8 mouse cellular contexts compared by ENCODE assay signal in the genomic region with DNA sequence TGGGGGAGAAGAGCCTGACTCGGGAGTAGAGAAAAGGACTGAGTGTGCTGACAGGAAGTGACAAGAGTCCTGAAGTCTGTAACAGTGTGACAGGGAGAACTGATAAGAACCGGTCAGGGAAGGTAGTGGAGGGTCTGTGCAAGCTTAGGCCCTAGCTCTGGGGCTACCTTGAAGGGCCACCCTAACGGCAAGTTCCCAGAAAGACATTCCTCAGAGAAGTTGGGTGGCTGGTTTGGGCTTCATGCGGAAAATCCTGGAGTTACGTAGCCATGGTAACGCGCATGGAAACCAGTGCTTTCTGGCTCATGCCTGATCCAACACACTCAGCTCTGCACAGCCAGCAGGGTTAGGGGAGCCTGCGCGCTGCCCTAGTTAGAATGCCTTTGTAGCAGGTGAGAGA. TPM values are rescaled to one million over a fixed set of nuclear protein-coding genes. Genes with fewer than 3 reads are reported as not detected.
A peak's percentile ranks its signal among the peaks of the same experiment; 100 is the strongest.
DNase-seq lines count a peak whose midpoint lies in the region; ATAC-seq lines count a peak whose summit lies in the region.

A gene (plus strand): TSS at position 291 of the 400 bp plus-strand sequence.

- H3K9ac ChIP-seq in kidney, embryonic 14.5 days (ENCODE audit: low read depth, low read length): no peak within 1 kb of the TSS
- H3K9ac ChIP-seq in limb, embryonic 12.5 days (replicated peaks): no peak within 1 kb of the TSS
- no peak within 1 kb of the TSS for H3K9ac ChIP-seq in midbrain, embryonic 13.5 days (replicated peaks)

- ATAC-seq in kidney, embryonic 14.5 days (ENCODE audit: low FRiP score, low TSS enrichment): peak; percentile 61
- peak; percentile 91 for ATAC-seq in limb, embryonic 12.5 days (ENCODE audit: insufficient number of reproducible peaks, insufficient read depth, low FRiP score, low TSS enrichment, low read depth)
- peak; percentile 96 for ATAC-seq in midbrain, embryonic 13.5 days

- H3K27ac ChIP-seq in heart, embryonic 10.5 days: peak within 1 kb of the TSS; percentile 75
- no peak within 1 kb of the TSS for H3K27ac ChIP-seq in brown adipose tissue, adult 24 weeks (replicated peaks; ENCODE audit: low read depth, low read length)
- peak within 1 kb of the TSS; percentile 62 for H3K27ac ChIP-seq in kidney, embryonic 14.5 days (ENCODE audit: low read depth, low read length)
- no peak within 1 kb of the TSS for H3K27ac ChIP-seq in limb, embryonic 12.5 days
- H3K27ac ChIP-seq in midbrain, embryonic 13.5 days: 0 out of 2 replicates have a peak within 1 kb of the TSS, but pooled peaks have one; percentile 40

- peak within 1 kb of the TSS; percentile 36; the same call in 1 of the 2 replicates for H3K4me3 ChIP-seq in heart, embryonic 10.5 days
- H3K4me3 ChIP-seq in brown adipose tissue, adult 24 weeks (ENCODE audit: insufficient read depth, low read depth, low read length): no peak within 1 kb of the TSS
- no peak within 1 kb of the TSS for H3K4me3 ChIP-seq in kidney, embryonic 14.5 days (ENCODE audit: low read length)
- no peak within 1 kb of the TSS for H3K4me3 ChIP-seq in limb, embryonic 12.5 days (replicated peaks)
- H3K4me3 ChIP-seq in midbrain, embryonic 13.5 days (replicated peaks): no peak within 1 kb of the TSS

- H3K4me1 ChIP-seq in heart, embryonic 10.5 days: peaks cover 23% of the 10 kb centered on the region
- H3K4me1 ChIP-seq in brown adipose tissue, adult 24 weeks (ENCODE audit: control insufficient read depth, insufficient read depth, insufficient read length, low read length): no peaks in the 10 kb centered on the region
- H3K4me1 ChIP-seq in kidney, embryonic 14.5 days (ENCODE audit: control insufficient read depth, insufficient read depth, low read length): 0 out of 2 replicates have a peak, but pooled peaks cover 12% of the 10 kb centered on the region
- H3K4me1 ChIP-seq in limb, embryonic 12.5 days (replicated peaks): 0 out of 2 replicates have a peak, but pooled peaks cover 5% of the 10 kb centered on the region
- peaks cover 17% of the 10 kb centered on the region for H3K4me1 ChIP-seq in midbrain, embryonic 13.5 days (replicated peaks)

- intact Hi-C loops in heart, postnatal 25 days (cut with DNase I): no loop called here

- peaks cover 8% of the 10 kb centered on the region for H3K27me3 ChIP-seq in heart, embryonic 10.5 days (ENCODE audit: insufficient read depth, poor library complexity, severe bottlenecking)
- no peaks in the 10 kb centered on the region for H3K27me3 ChIP-seq in kidney, embryonic 14.5 days (ENCODE audit: control insufficient read depth, insufficient read depth, low read length)
- peaks cover 16% of the 10 kb centered on the region for H3K27me3 ChIP-seq in limb, embryonic 12.5 days
- no peaks in the 10 kb centered on the region; the same call in 1 of the 2 replicates for H3K27me3 ChIP-seq in midbrain, embryonic 13.5 days

- peak; percentile 81 for DNase-seq in heart, embryonic 10.5 days (ENCODE audit: low spot score)
- DNase-seq in heart, postnatal 25 days (ENCODE audit: low spot score): no peak
- DNase-seq in frontal cortex, postnatal 10 days (ENCODE audit: low spot score in 2 of 2): peak; percentile 51 to 59
- peak; percentile 66 for DNase-seq in telencephalon, adult 2 months (ENCODE audit: low read depth, low spot score)

- no peak within 1 kb of the TSS for H3K4me2 ChIP-seq in kidney, embryonic 14.5 days (replicated peaks; ENCODE audit: low read depth, low read length)
- no peak within 1 kb of the TSS for H3K4me2 ChIP-seq in limb, embryonic 12.5 days
- H3K4me2 ChIP-seq in midbrain, embryonic 13.5 days (replicated peaks): peak within 1 kb of the TSS; percentile 28

- WGBS in heart, embryonic 10.5 days: 30% methylated on average over 9 of the region's 9 CpGs
- WGBS in kidney, embryonic 14.5 days: 61% methylated on average over 9 of the region's 9 CpGs
- 47% methylated on average over 9 of the region's 9 CpGs for WGBS in limb, embryonic 12.5 days
- WGBS in midbrain, embryonic 13.5 days: 25% methylated on average over 9 of the region's 9 CpGs

- H3K36me3 ChIP-seq in heart, embryonic 10.5 days: no peaks in the 10 kb centered on the region
- H3K36me3 ChIP-seq in kidney, embryonic 14.5 days (ENCODE audit: control insufficient read depth, insufficient read depth, low read length): no peaks in the 10 kb centered on the region
- H3K36me3 ChIP-seq in limb, embryonic 12.5 days: no peaks in the 10 kb centered on the region
- no peaks in the 10 kb centered on the region for H3K36me3 ChIP-seq in midbrain, embryonic 13.5 days

- H3K9me3 ChIP-seq in heart, embryonic 10.5 days: no peaks in the 10 kb centered on the region
- no peaks in the 10 kb centered on the region for H3K9me3 ChIP-seq in kidney, embryonic 14.5 days (ENCODE audit: control insufficient read depth, low read length)
- no peaks in the 10 kb centered on the region for H3K9me3 ChIP-seq in limb, embryonic 12.5 days
- no peaks in the 10 kb centered on the region for H3K9me3 ChIP-seq in midbrain, embryonic 13.5 days

RNA-seq across cellular contexts. Expression of the gene that starts here (rescaled TPM):
- polyA plus RNA-seq in heart, embryonic 10.5 days (2016; fragmentation: Nextera tagmentation; extraction: Ambion mirVana): 1.4 and 2.2 TPM in 2 replicates
- 1 to 10 TPM; 3.5 to 4.0 TPM for total RNA-seq in heart, postnatal 25 days (2021)
- polyA plus RNA-seq in brown adipose tissue, adult 24 weeks (2012; ENCODE audit: insufficient read depth, insufficient read length, missing spikeins): 11.3 and 22.2 TPM in 2 replicates
- polyA plus RNA-seq in kidney, embryonic 14.5 days (2014; fragmentation: Nextera tagmentation; extraction: Ambion mirVana): 11.2 and 12.0 TPM in 2 replicates
- 0.87 and 4.3 TPM in 2 replicates for polyA plus RNA-seq in limb, embryonic 12.5 days (2016; fragmentation: Nextera tagmentation; extraction: Ambion mirVana)
- polyA plus RNA-seq in midbrain, embryonic 13.5 days (2015; fragmentation: Nextera tagmentation; extraction: Ambion mirVana): 0.54 and 1.2 TPM in 2 replicates

Comparison
In these comparisons a context has a peak if more than half of its experiments do, and no peak if none do; other contexts are left out.
1. H3K27ac ChIP-seq: peak in heart, embryonic 10.5 days (single experiment), kidney, embryonic 14.5 days (single experiment) and midbrain, embryonic 13.5 days (single experiment); none in brown adipose tissue, adult 24 weeks (single experiment) and limb, embryonic 12.5 days (single experiment).
2. Peak in every context shown above with its lines, with median percentiles within 50 percentile points of each other: ATAC-seq.